Mouse (Mus musculus) stomach, postnatal 0 days (tissue): ENCODE data around the gene Azin2. TPM values are rescaled to one million over a fixed set of nuclear protein-coding genes. Genes with fewer than 3 reads are reported as not detected.

Source experiments
- ATAC-seq: fragments of 200-750 bp; cut with Nextera tagmentation; 2 replicates; pipeline ENCODE4 v1.8.0; 2017; ENCODE audit not compliant: low FRiP score, low TSS enrichment
- DNase-seq: peaks from one replicate; pipeline ENCODE4 v3.0.0-alpha.2; 2016; ENCODE audit warnings: low spot score
- H3K27ac ChIP-seq: fragments of 300-500 bp; sonication (generic); replicated peaks from 2 replicates; pipeline ENCODE4 v1.5.1; 2014; ENCODE audit warnings: mild to moderate bottlenecking, control low read depth
- H3K27me3 ChIP-seq: fragments of 300-500 bp; sonication (generic); 2 replicates; pipeline ENCODE4 v1.6.1; 2014; ENCODE audit warnings: low read length; ENCODE audit not compliant: control insufficient read depth, insufficient read depth
- H3K36me3 ChIP-seq: fragments of 300-500 bp; sonication (generic); 2 replicates; pipeline ENCODE4 v1.6.1; 2014; ENCODE audit warnings: low read length, mixed read lengths; ENCODE audit not compliant: control insufficient read depth, insufficient read depth
- H3K4me1 ChIP-seq: fragments of 300-500 bp; sonication (generic); replicated peaks from 2 replicates; pipeline ENCODE4 v1.6.1; 2014; ENCODE audit warnings: antibody characterized with exemption; ENCODE audit not compliant: control insufficient read depth, insufficient read depth
- H3K4me2 ChIP-seq: fragments of 300-500 bp; sonication (generic); replicated peaks from 2 replicates; pipeline ENCODE4 v1.6.1; 2014; ENCODE audit warnings: low read depth, mild to moderate bottlenecking, control low read depth, moderate library complexity
- H3K4me3 ChIP-seq: fragments of 300-500 bp; sonication (generic); 2 replicates; pipeline ENCODE4 v1.5.1; 2014; ENCODE audit warnings: low read depth, low read length, control low read depth
- H3K9ac ChIP-seq: fragments of 300-500 bp; sonication (generic); 2 replicates; pipeline ENCODE4 v1.6.1; 2014; ENCODE audit warnings: mild to moderate bottlenecking, low read length, control low read depth, mixed read lengths
- H3K9me3 ChIP-seq: fragments of 300-500 bp; sonication (generic); 2 replicates; pipeline ENCODE4 v1.6.1; 2016; ENCODE audit warnings: low read length; ENCODE audit not compliant: control insufficient read depth
- CTCF ChIP-seq: IDR thresholded peaks from 2 replicates; pipeline ENCODE4 v1.5.1; 2016; ENCODE audit warnings: antibody characterized with exemption, low read depth, mild to moderate bottlenecking, moderate library complexity
- EP300 ChIP-seq: optimal IDR thresholded peaks from 2 replicates; pipeline ENCODE3; 2016; ENCODE audit warnings: antibody characterized with exemption
- WGBS: fragments of 180-500 bp; shearing (Covaris S2); extraction: QIAGEN DNeasy Blood & Tissue Kit; methylation state at CpG from one replicate; pipeline ENCODE4 v1.1.7; 2014; 5-methylcytosine and 5-hydroxymethylcytosine counted together
- polyA plus RNA-seq: library from polyadenylated mRNA; unstranded; fragments of >200 nt; fragmentation: Nextera tagmentation; extraction: Ambion mirVana; gene quantifications from 2 replicates; pipeline ENCODE4 v1.2.1, GENCODE M21; 2015

Azin2 gene
- polyA plus RNA-seq, 1 experiment from 2014 or later = 10.8 TPM

- Histone ChIP-seq H3K9me3 (no peaks in the 10 kb centered on the region), H3K27ac (no peak overlapping the region), H3K4me3 (no peak overlapping the region), H3K27me3 (no peaks in the 10 kb centered on the region), H3K4me1 (0 out of 2 replicates have a peak, but pooled peaks cover 2% of the 10 kb centered on the region), H3K4me2 (no peak overlapping the region), H3K9ac (no peak overlapping the region), H3K36me3 (no peaks in the 10 kb centered on the region; the same call in 1 of the 2 replicates)
- ATAC-seq (no peak), DNase-seq (no peak)
- no peak for TF ChIP-seq CTCF
- WGBS = 71% methylated on average over 8 of the region's 8 CpGs
Observed at GRCm38 (mm10) chr4:128904035-128904800, 58.0 kb downstream of the Azin2 start.

DNA sequence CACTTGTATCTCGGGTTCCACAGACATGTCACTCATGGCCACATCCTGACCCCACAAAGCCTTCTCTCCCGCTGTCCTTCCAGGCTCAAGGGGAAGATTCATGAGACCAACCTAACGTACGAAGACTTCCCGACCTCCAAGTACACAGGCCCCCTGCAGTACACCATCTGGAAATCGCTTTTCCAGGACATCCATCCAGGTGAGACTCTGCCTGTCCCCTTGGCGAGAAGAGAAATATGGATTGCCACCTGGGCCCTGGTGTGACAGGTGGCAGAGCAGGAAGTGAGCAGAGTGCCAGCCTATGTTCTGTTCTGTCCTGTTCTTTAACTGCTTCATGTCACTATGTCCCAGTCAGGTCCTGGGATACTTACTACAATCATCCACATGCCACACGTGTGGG, 59.9 kb downstream of the Azin2 start:
- Histone ChIP-seq H3K36me3 (no peaks in the 10 kb centered on the region), H3K9me3 (no peaks in the 10 kb centered on the region), H3K4me2 (no peak overlapping the region), H3K27ac (no peak overlapping the region), H3K4me3 (no peak overlapping the region), H3K4me1 (0 out of 2 replicates have a peak, but pooled peaks cover under 1% of the 10 kb centered on the region), H3K27me3 (no peaks in the 10 kb centered on the region), H3K9ac (no peak overlapping the region)
- no peak for DNase-seq
- no peak for ATAC-seq
- 83% methylated on average over 8 of the region's 8 CpGs for whole genome bisulfite sequencing
- TF ChIP-seq CTCF (no peak), EP300 (no peak)

DNA sequence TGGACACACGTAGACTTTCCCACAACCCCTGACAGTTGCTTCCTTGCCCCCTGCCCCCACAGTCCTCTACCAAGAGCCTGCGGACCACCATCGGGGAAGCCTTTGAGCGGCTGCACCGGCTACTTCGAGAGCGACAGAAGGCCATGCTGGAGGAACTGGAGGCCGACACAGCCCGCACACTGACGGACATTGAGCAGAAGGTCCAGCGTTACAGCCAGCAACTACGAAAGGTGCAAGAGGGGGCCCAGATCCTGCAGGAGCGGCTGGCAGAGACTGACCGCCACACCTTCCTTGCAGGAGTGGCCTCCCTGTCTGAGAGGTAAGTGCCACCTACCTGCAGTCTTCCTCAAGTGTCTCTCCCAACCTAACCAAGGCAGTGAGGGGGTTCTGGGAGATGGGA, 61.8 kb downstream of the Azin2 start:
- DNase-seq (no peak), ATAC-seq (no peak)
- Histone ChIP-seq H3K9me3 (no peaks in the 10 kb centered on the region), H3K27ac (no peak overlapping the region), H3K36me3 (no peaks in the 10 kb centered on the region), H3K9ac (no peak overlapping the region), H3K4me1 (no peaks in the 10 kb centered on the region), H3K4me3 (no peak overlapping the region), H3K4me2 (no peak overlapping the region), H3K27me3 (no peaks in the 10 kb centered on the region)
- TF ChIP-seq CTCF (no peak), EP300 (no peak)
- WGBS = 86% methylated on average over 14 of the region's 14 CpGs

- ATAC-seq = peak; percentile 51; the same call in 1 of the 2 replicates
- Histone ChIP-seq H3K27ac (peak overlapping the region; percentile 65), H3K9ac (peak overlapping the region; percentile 35; the same call in 1 of the 2 replicates), H3K4me3 (no peak overlapping the region), H3K36me3 (no peaks in the 10 kb centered on the region), H3K27me3 (no peaks in the 10 kb centered on the region), H3K9me3 (no peaks in the 10 kb centered on the region), H3K4me2 (no peak overlapping the region), H3K4me1 (no peaks in the 10 kb centered on the region)
- DNase-seq = peak; percentile 62
- 7% methylated on average over 6 of the region's 6 CpGs for WGBS
- TF ChIP-seq CTCF = no peak
Observed at GRCm38 (mm10) chr4:128899332-128899731, 62.9 kb downstream of the Azin2 start.

GRCm38 (mm10) chr4:128897911-128898421, 64.3 kb downstream of the Azin2 start:
- H3K9me3 ChIP-seq = no peaks in the 10 kb centered on the region
- H3K36me3 ChIP-seq = no peaks in the 10 kb centered on the region
- no peak overlapping the region for H3K4me3 ChIP-seq
- ATAC-seq (peak; percentile 24; the same call in 1 of the 2 replicates), DNase-seq (peak; percentile 25)
- 18% methylated on average over 6 of the region's 7 CpGs for WGBS
- no peak overlapping the region for H3K4me2 ChIP-seq
- no peak overlapping the region for H3K9ac ChIP-seq
- no peaks in the 10 kb centered on the region for H3K4me1 ChIP-seq
- no peak overlapping the region for H3K27ac ChIP-seq
- no peaks in the 10 kb centered on the region for H3K27me3 ChIP-seq
- TF ChIP-seq EP300 = no peak
- TF ChIP-seq CTCF = no peak

- H3K4me3 ChIP-seq = no peak overlapping the region
- H3K4me1 ChIP-seq = no peaks in the 10 kb centered on the region
- 82% methylated on average over 10 of the region's 10 CpGs for WGBS
- DNase-seq (no peak), ATAC-seq (no peak)
- H3K9ac ChIP-seq = no peak overlapping the region
- H3K4me2 ChIP-seq = no peak overlapping the region
- H3K36me3 ChIP-seq = no peaks in the 10 kb centered on the region
- H3K27ac ChIP-seq = no peak overlapping the region
- TF ChIP-seq EP300 = no peak
- no peak for TF ChIP-seq CTCF
- H3K27me3 ChIP-seq = no peaks in the 10 kb centered on the region
- H3K9me3 ChIP-seq = no peaks in the 10 kb centered on the region
Observed at GRCm38 (mm10) chr4:128896667-128897066, 65.6 kb downstream of the Azin2 start.
